ENCODE assay signal across 18 mouse cellular contexts in the genomic region with DNA sequence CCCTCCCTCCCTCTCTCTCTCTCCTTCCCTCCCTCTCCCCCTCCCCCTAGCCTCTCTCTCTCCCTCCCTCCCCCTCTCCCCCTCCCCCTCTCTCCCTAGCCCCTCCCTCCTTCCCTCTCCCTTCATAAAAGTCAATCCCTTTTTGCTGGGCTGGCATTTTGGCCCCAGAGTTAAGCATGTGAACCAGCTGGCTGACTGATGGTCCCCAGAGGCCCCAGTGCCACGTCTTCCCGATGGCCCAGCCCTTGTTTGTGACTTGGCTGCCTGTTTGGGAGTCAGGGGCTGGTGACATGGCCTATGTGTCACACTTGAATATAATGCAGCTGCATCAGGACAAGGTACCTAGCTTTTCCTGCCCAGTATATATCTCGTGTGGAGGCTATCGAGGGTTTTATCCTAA.
DNase-seq lines count a peak whose midpoint lies in the region; ATAC-seq and TF ChIP-seq lines count a peak whose summit lies in the region.
"Had no signal": no experiment of that assay in that cellular context is flagged by ENCODE, and none has a peak within 500 bp of the region (broad histone marks: within the 10 kb centered on the region; RNA-seq: fewer than 3 reads in every experiment).

No protein-coding gene starts in this region.

- H3K4me1 ChIP-seq in hindbrain, embryonic 12.5 days, result peaks cover 40% of the 10 kb centered on the region
- H3K4me1 ChIP-seq in hindbrain, embryonic 11.5 days (replicated peaks; ENCODE audit: control insufficient read depth, insufficient read depth, low read length), result peaks cover 16% of the 10 kb centered on the region; the same call in 1 of the 2 replicates
- peaks cover 43% of the 10 kb centered on the region for H3K4me1 ChIP-seq in embryonic facial prominence, embryonic 10.5 days
- H3K4me1 ChIP-seq in midbrain, embryonic 14.5 days (ENCODE audit: control insufficient read depth, insufficient read depth, low read length), result peaks cover 31% of the 10 kb centered on the region

- no peak overlapping the region for H3K9ac ChIP-seq in hindbrain, embryonic 12.5 days
- no peak overlapping the region for H3K9ac ChIP-seq in hindbrain, embryonic 11.5 days (ENCODE audit: low read depth, low read length)
- no peak overlapping the region for H3K9ac ChIP-seq in midbrain, embryonic 14.5 days (replicated peaks; ENCODE audit: low read length)
- H3K9ac ChIP-seq: lung, embryonic 14.5 days; midbrain, embryonic 12.5 days had no signal

- H3K9me3 ChIP-seq in hindbrain, embryonic 12.5 days (replicated peaks), result no peaks in the 10 kb centered on the region
- H3K9me3 ChIP-seq in hindbrain, embryonic 11.5 days (ENCODE audit: control insufficient read depth, low read length), result no peaks in the 10 kb centered on the region
- no peaks in the 10 kb centered on the region for H3K9me3 ChIP-seq in embryonic facial prominence, embryonic 10.5 days
- H3K9me3 ChIP-seq in midbrain, embryonic 14.5 days (ENCODE audit: control insufficient read depth, low read length), result no peaks in the 10 kb centered on the region
- H3K9me3 ChIP-seq: midbrain, embryonic 12.5 days had no signal

- intact Hi-C loops in gastrocnemius, adult 2 months (cut with DNase I), result no loop called here

- H3K4me3 ChIP-seq in hindbrain, embryonic 12.5 days, result no peak overlapping the region
- no peak overlapping the region for H3K4me3 ChIP-seq in hindbrain, embryonic 11.5 days (ENCODE audit: low read depth, low read length)
- no peak overlapping the region for H3K4me3 ChIP-seq in embryonic facial prominence, embryonic 10.5 days
- no peak overlapping the region for H3K4me3 ChIP-seq in midbrain, embryonic 14.5 days (replicated peaks; ENCODE audit: low read depth, low read length)
- no peak overlapping the region for H3K4me3 ChIP-seq in gastrocnemius, adult 2 months
- H3K4me3 ChIP-seq: erythroblast, embryonic 14.5 days; midbrain, embryonic 12.5 days had no signal

- WGBS in hindbrain, embryonic 12.5 days, result 37% methylated on average over 4 of the region's 4 CpGs
- 48% methylated on average over 4 of the region's 4 CpGs for WGBS in hindbrain, embryonic 11.5 days
- WGBS in embryonic facial prominence, embryonic 10.5 days, result 43% methylated on average over 4 of the region's 4 CpGs
- WGBS in midbrain, embryonic 14.5 days, result 39% methylated on average over 4 of the region's 4 CpGs

- no peak for TF ChIP-seq CTCF in gastrocnemius, adult 2 months (IDR thresholded peaks at IDR 0.05)

- H3K27ac ChIP-seq in hindbrain, embryonic 12.5 days, result 0 out of 2 replicates have a peak overlapping the region, but pooled peaks have one; percentile 40
- H3K27ac ChIP-seq in hindbrain, embryonic 11.5 days (ENCODE audit: low read depth, low read length), result no peak overlapping the region
- H3K27ac ChIP-seq in embryonic facial prominence, embryonic 10.5 days (replicated peaks), result 0 out of 2 replicates have a peak overlapping the region, but pooled peaks have one; percentile 67
- H3K27ac ChIP-seq in midbrain, embryonic 14.5 days (replicated peaks; ENCODE audit: low read depth, low read length), result no peak overlapping the region
- no peak overlapping the region for H3K27ac ChIP-seq in gastrocnemius, adult 2 months

- H3K36me3 ChIP-seq in hindbrain, embryonic 12.5 days, result no peaks in the 10 kb centered on the region
- H3K36me3 ChIP-seq in hindbrain, embryonic 11.5 days (ENCODE audit: control insufficient read depth, insufficient read depth, low read length), result no peaks in the 10 kb centered on the region
- H3K36me3 ChIP-seq in embryonic facial prominence, embryonic 10.5 days (replicated peaks), result no peaks in the 10 kb centered on the region
- H3K36me3 ChIP-seq in midbrain, embryonic 14.5 days (ENCODE audit: control insufficient read depth, insufficient read depth, low read length), result no peaks in the 10 kb centered on the region
- H3K36me3 ChIP-seq: midbrain, embryonic 12.5 days had no signal

- H3K27me3 ChIP-seq in hindbrain, embryonic 12.5 days, result peaks cover 4% of the 10 kb centered on the region; the same call in 1 of the 2 replicates
- no peaks in the 10 kb centered on the region for H3K27me3 ChIP-seq in hindbrain, embryonic 11.5 days (ENCODE audit: control insufficient read depth, insufficient read depth, low read length)
- H3K27me3 ChIP-seq in embryonic facial prominence, embryonic 10.5 days (replicated peaks; ENCODE audit: low read depth, poor library complexity, severe bottlenecking), result peaks cover 37% of the 10 kb centered on the region
- H3K27me3 ChIP-seq in midbrain, embryonic 14.5 days (ENCODE audit: control insufficient read depth, insufficient read depth, low read length), result no peaks in the 10 kb centered on the region

- DNase-seq in cerebellum, postnatal 10 days, result peak; percentile 60 to 73
- DNase-seq in cerebellum, postnatal 25 days, result no peak
- no peak for DNase-seq in hindbrain, embryonic 11.5 days (ENCODE audit: low spot score)
- no peak for DNase-seq in embryonic facial prominence, embryonic 10.5 days (ENCODE audit: low spot score)
- peak; percentile 48 for DNase-seq in midbrain, embryonic 14.5 days
- no peak for DNase-seq in gastrocnemius, adult 2 months
- DNase-seq in yolk sac, embryonic 10.5 days (ENCODE audit: low spot score), result no peak
- DNase-seq: adrenal gland, postnatal 25 days; gastrocnemius, postnatal 36 days; kidney, adult 8-10 months; kidney, postnatal 36 days; lung, embryonic 14.5 days; lung, postnatal 4 days; thymus, postnatal 36 days had no signal

- no peak for ATAC-seq in hindbrain, embryonic 12.5 days (ENCODE audit: low FRiP score)
- no peak for ATAC-seq in hindbrain, embryonic 11.5 days (ENCODE audit: low FRiP score)
- ATAC-seq in midbrain, embryonic 14.5 days (ENCODE audit: low FRiP score, low TSS enrichment), result no peak

- H3K4me2 ChIP-seq in hindbrain, embryonic 12.5 days (replicated peaks), result no peak overlapping the region
- no peak overlapping the region for H3K4me2 ChIP-seq in hindbrain, embryonic 11.5 days (replicated peaks; ENCODE audit: low read depth, low read length)
- no peak overlapping the region for H3K4me2 ChIP-seq in midbrain, embryonic 14.5 days (ENCODE audit: low read length)
- H3K4me2 ChIP-seq: liver, embryonic 11.5 days; lung, embryonic 14.5 days had no signal

Comparison
In these comparisons a context has a peak if more than half of its experiments do, and no peak if none do; other contexts are left out.
1. DNase-seq: peak in cerebellum, postnatal 10 days (2 of 2) and midbrain, embryonic 14.5 days (single experiment); none in cerebellum, postnatal 25 days (0 of 2), hindbrain, embryonic 11.5 days (single experiment), embryonic facial prominence, embryonic 10.5 days (single experiment), gastrocnemius, adult 2 months (single experiment) and yolk sac, embryonic 10.5 days (single experiment).
2. H3K27ac ChIP-seq: peak in hindbrain, embryonic 12.5 days (single experiment) and embryonic facial prominence, embryonic 10.5 days (single experiment); none in hindbrain, embryonic 11.5 days (single experiment), midbrain, embryonic 14.5 days (single experiment) and gastrocnemius, adult 2 months (single experiment).